Mouse (Mus musculus) C2C12 (cell line): ENCODE data around the gene Reck.

Experiments
- CEBPB ChIP-seq: IDR thresholded peaks from one replicate; pipeline ENCODE4 v1.6.1; 2011; ENCODE audit warnings: low read depth, mild to moderate bottlenecking, control low read depth, moderate library complexity
- CTCF ChIP-seq: IDR thresholded peaks from one replicate; pipeline ENCODE4 v1.5.1; 2011; ENCODE audit not compliant: control insufficient read depth, insufficient read depth, insufficient read length
- MAX ChIP-seq: IDR thresholded peaks from one replicate; pipeline ENCODE4 v1.6.1; 2011; ENCODE audit warnings: mild to moderate bottlenecking, control low read depth
- MYOG ChIP-seq: IDR thresholded peaks from one replicate; pipeline ENCODE4 v1.6.1; 2011; ENCODE audit not compliant: control insufficient read depth, insufficient read length; ENCODE audit errors: extremely low read depth
- USF1 ChIP-seq: IDR thresholded peaks from one replicate; pipeline ENCODE4 v1.6.1; 2011; ENCODE audit warnings: low read depth, mild to moderate bottlenecking, control low read depth, moderate library complexity

DNA sequence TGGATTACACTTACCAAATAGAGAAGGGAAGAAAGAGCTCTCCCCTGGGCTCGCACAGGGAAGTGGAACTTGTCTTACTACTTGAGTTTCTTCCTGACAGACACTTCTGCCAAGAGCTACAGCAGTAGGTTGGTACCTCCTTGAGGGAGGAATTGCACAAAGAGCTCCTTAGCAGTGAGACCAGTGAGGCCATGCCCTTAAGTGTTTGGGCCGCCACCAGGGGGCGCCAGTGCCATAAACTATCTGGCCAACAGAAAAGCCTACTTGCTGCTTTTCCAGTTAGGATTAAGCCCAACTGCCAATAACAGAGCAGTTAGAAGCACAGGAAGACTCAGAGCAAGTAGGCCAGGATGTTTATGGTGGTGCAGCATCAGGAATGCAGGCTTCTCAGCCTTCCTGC is 50.4 kb downstream of the Reck start:
- peak; percentile 51 for TF ChIP-seq CTCF
- TF ChIP-seq MAX = no peak
- no peak for TF ChIP-seq CEBPB
- TF ChIP-seq USF1 = no peak
- no peak for TF ChIP-seq MYOG
